Mouse (Mus musculus): Measurements from ENCODE around the gene Atf6.

The Atf6 gene

DNA sequence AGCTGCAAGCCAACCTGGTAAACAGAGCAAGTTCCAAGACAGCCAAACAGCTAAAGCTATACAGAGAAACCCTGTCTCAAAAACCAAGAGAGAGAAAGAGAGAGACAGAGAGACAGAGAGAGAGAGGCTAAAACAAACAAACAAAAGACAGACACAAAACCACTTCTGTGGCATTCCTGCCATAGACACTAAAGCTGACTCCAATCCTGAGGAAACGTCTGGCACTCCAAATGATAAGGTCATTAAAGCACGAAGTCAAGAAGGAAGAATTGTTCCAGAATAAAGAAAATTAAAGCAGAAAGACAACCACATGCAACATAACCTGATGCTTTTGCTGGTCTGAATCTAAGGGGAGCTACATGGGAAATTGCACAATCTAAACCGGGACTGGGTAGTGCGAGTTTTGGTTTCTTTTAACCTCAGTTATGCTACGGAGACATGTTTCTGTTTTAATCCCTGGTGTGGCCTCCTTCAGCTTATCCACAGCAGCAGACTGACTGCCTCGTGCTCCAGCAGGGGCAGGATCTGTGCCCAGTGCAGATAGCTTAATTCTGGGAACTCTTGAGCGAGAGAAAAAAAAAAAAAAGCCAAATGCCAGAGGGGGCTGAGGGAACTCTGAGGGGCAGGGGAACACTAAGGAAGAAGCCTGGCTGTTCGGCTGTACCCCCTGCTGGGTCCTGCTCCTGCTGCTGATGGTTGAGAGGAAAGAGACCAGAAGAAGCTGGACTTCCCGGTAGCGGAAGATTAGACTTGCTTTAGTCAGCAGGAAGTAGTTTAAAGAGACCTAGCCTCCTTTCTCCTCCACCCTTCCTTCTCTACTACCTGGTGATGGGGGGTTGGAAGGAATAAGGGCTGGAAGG is 21.9 kb downstream of the Atf6 start:
- no peak for DNase-seq

DNA sequence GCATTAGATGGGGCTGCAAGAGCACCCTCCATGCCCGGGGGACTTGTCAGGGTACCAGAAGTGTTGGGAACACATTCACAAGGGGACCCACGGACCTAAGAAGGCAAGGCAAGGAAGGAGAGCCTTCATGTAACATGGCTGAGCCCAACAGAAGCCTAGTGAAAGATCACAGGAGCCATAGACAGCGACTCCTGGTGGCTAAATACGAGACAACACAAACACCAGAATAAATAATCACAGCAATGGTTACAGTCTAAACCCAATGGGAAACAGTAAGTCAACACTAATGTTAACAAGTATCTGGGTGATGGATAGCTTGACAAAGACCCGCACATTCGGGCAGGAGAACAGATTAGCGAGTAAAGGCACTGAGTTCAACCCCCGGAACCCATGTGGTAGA is 23.2 kb downstream of the Atf6 start:
- DNase-seq, result peak; percentile 24

DNA sequence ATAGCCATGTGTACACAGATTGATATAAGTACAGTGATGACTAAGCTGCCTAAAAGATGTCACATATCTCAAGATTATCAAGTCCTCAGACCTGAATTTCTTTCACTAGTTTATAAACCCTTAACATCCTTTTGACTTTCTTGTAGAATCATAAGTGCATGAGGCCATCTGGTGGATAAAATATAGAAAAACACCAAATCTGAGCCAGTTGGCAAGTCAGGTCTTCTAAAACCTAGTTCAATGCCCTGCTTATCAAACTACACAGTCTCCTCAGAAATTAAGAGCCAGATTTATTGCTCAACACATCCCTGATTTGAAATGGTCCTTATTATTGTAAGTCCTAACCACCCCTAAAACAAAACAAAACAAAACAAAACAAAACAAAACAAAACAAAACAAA is 27.9 kb downstream of the Atf6 start:
- peak; percentile 44 for DNase-seq

DNA sequence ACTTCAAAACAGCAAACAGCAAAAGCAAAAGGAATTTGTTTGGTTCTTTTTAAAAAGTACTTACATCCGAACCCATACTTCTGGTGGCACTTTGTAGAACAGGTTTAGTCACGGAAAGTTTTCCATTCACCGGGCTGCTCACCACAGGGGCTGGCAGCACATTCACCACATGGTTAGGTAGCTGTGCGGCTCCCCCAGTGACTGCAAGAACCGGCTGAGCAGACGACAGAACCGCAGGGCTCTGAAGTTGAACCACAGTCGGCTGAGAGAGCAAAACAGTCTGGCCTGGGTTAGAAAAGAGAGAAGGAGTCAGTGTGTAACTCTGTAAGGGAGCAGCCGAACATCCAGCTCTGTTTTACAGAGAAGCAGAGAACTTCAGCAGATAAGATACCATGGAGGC is 32.8 kb downstream of the Atf6 start:
- DNase-seq, result peak; percentile 34

DNA sequence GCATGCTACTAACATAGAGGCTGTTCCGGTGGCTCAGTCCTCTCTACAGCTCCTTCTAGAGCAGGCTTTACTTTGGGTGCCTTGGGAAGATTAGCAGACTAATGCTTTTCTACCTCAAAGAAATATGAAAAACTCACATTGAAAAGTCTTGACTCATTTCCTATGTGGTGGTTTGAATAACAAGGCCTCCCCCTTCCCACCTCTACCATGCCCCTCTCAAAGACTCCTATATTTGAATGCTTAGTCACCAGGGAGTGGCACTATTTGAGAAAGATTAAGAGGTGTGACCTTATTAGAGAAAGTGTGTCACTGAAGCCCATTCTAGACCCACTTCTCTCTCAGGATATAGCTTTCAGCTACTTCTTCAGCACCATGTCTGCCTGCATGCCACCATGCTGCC is 37.8 kb downstream of the Atf6 start:
- no peak for DNase-seq

DNA sequence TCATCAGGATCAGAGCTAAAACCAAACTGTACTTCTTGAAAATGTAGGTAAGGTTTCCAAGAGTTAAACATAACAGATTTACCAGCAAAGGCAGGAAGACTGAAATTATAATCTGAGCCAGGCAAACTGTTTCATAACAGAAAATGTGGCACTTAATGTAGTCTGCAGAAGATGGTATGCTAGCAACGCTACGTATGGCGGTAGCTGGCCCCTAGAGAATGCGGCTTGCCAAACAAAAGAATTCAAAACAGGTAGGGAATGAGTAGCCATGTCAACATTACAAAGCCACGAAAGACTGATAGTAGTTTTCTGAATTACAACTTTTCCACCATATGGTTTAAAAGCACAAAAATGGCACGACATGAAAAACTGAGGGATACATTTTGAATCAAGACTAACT is 38.2 kb downstream of the Atf6 start:
- DNase-seq, result no peak

DNA sequence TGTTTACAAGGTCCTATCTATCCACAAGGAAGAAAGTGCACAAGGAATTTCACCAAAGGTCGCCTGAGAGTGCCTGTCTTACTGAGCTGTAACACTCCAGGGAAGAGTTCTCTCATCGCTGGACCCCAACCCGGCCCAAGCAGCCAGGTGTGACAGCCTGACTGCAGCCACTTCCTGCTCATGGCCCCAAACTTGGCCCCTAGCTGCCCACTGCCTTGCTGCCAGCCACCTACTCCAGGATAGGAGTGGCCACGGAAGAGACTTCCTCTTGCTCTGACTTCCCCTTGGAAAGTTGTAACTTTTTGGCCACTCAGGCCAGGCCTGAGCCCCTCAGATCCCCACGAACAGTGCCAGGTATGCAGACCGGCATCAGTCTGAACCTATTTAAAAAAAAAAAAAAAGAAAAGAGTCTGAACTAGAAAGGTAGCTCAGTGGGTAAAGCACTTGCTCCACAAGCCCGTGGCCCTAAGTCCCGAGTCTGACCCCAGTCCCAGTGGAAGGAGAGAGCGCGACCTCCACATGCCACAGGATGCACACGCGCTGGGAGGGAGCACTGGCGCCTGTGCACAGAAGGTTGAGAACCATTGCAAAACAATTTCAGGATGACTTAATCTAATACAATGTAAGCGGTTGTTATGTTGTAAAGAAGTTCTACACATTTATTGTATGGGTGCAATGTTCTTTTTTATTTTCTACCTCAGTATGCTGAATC is 47.3 kb downstream of the Atf6 start:
- no peak for DNase-seq

DNA sequence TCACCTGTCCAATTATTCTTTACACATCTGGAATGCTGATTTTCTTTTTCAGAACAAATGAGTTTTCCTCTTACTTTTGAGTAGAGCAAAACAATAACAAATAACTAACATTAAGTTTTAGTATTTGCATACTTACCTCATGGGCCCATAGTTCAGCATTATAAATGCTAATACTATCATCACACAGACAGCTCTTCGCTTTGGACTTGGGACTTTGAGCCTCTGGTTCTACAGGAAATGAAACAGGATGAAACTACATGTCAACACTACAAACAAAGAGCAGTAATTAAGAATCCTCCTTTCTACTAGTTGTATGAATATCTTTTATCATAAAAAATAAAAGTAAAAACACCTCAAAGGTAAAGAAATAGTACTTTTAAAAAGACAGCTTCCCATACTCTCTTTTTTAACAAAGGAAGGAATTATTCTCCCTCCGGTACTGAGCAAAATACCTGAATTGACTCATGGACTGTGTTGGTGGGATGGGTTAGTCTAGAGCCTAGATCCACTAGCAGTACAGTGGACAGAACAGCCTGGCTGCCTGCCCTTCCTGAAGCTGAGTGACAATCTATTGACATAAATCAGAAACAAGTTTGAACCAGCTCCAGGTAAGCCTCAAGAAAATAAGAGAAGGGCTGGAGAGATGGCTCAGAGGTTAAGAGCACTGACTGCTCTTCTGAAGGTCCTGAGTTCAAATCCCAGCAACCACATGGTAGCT is 52.1 kb downstream of the Atf6 start:
- DNase-seq, result peak; percentile 65

DNA sequence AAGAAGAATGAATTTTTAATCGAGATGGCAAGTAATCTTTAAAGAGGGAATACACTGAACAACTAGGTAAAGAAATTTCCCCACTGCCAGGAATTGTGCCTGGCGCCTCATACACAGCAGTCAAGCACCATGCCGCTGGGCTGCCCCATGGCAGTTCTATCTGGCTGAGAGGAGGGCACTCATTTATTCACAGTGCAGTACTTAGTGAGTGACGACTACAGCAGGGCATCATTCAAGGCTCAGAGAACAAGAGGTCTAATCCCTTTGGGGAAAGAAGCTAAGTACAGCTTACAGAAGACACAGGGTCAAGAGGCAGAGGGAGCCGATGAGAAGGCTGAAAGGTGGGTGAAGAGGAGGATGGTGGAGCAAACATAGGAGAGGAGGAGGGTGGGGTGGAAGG is 54.7 kb downstream of the Atf6 start:
- no peak for DNase-seq

DNA sequence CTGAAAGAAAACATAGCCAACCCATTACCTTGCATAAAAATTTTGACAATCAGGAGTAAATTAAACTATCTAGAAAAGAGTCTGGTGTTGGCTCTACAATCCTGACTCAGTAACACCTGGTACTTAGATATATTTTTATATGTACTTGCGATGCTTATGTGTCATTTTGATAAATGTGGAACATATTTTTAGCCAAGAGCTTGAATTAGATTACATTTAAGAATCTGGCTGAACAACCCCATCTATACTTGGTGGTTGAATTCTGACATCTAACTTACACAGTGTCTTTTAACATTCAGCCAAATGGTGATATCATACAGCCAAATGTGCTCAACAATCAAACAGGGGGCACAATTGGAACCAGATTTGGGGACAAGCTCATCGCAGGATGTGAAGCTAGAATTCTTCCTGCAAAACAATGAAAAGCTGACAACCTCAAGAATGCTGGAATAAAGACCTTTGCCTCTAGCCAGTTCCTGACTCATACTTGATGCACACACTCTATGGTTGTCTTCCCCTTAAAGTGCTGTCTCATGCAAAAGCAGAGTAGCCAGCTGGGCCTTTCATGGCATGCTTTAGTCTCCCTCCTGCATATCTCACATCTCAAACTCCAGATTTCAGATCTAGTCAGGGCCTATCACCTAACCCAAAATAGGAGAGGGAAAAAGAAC is 59.8 kb downstream of the Atf6 start:
- DNase-seq, result no peak

DNA sequence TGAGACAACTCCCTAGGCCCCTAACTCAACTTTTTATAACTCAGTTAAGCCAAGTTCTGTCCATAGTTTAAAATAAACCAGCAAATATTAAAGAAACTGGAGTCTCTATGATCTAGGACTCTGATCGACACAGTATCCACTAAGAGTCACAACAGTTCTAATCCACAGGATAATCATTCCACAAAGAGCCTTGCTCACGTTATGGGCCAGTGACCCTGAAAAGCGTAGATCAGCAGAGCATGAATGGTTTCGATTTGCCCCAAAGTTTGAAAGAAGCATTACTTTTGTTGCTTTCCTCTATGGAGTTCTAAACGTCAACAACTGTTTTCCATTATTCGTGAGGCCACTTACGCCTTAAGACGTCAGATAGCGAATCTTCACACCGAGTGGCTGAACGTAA is 62.9 kb downstream of the Atf6 start:
- DNase-seq, result peak; percentile 56

DNA sequence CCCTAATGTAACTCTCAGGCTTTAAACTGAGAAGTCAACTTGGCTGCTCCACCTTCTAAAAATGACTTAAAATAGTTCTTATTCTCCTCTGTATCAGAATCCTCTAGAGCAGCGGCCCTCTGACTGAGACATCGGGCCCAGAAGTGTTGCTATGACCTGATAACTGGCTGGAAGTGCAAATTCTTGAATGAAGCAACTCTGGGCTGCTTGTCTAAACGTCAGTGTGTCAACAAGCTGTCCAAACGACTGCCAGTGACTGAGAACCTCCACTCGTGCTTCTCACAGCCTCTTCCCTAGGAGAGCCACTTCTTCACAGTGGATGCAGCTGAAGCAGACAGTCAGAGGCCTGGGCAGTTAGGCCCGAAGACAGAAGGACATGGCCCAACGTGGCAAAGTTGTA is 64.9 kb downstream of the Atf6 start:
- DNase-seq, result no peak

DNA sequence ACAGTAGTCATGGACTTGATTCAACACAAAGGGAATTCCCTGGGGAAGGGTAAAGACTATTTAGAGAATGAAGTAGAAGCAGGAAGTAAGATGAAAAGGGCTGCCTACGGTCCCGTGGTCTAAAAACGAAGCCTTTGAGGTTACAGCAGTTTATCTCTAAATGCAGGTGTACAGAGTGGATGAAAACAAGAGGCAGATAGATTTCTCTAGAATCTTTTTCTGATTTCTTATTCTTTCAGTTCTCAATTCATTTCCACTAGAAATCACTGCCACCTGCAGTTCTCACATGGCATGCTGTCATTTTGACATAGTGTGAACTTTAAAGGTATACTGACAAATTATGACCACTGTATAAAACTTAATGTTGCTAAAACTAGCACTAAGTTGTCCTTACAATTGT is 66.9 kb downstream of the Atf6 start:
- DNase-seq, result no peak

DNA sequence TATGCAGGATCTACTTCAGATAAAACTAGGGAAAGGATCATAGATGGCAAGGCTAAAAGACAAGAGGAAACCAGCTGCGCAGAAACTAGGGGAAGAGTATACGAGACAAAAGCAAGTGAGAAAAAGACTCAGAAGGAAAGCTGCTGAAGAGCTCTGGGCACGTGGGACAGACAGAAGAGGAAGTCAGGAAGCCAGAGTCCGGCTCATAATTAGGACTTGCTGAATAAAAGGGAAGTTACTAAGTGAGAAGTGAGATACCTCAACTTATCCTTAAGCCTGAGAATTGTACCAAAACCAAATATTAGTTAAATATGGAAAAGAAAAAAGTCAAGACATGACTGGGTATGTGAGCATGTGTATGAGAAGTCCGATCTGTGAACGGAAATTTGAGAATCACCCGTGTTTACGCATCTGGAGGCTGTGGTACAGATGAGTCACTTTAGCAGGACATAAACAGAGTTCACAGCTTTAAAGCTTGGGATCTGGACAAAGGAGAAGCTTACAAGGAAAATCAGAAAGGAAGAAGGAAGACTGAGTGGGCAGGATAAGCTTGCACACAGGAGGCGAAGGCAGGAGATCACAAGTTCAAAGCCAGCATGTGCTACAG is 71.7 kb downstream of the Atf6 start:
- no peak for DNase-seq

DNA sequence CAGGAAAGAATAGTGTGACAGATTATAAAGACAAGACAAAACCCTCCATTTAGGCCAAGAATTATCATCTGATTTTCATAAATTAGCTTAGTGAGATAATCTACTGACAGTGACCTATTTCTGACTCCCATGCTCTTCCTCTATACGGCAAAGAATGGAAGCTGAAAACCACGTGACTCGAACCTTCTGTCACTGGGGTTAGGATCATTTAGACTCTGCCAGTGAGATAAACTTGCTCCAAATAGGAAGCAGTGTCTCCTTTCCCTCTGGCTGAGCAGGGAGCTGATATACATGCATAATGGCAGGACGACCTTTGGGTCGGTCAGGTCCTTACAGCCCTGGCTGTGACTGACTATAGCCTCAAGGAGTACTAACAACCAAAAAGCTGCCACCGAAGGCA is 76.0 kb downstream of the Atf6 start:
- no peak for DNase-seq

DNA sequence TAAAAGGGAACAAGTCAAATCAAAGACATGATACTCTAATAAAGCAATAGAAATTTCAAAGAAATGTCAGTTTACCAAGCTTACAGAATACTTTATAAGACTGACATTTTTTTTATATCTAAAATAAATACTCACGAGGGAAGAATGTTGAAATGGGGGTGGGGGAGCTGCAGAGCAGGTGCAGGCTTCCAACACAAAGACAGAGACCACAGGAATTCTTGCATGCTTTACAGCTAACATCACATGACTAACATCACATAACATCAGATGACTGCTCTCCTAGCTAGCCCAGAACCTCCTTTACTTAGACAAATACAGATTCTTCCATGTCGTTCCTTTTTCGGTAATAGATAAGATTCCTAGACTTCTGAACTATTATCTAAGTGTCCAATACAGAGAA is 76.6 kb downstream of the Atf6 start:
- DNase-seq, result no peak

DNA sequence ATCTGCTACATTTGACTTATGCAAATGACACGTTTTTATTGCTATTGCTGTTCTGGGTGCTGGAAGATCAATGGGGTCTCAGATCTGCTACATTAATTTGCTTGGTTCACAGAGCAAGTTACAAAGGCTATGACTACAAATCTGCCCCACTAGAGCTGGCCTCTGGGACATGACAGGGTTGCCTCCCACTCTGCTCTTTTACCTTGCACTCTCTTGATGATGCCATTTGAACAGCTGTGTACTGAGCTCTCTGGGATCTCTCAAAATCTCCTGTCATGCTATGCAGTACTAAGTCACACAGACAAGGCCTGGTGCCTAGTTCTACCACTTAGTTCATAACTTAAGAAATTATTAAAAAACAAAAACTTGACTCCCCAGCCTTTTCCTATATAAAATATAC is 79.9 kb downstream of the Atf6 start:
- no peak for DNase-seq

DNA sequence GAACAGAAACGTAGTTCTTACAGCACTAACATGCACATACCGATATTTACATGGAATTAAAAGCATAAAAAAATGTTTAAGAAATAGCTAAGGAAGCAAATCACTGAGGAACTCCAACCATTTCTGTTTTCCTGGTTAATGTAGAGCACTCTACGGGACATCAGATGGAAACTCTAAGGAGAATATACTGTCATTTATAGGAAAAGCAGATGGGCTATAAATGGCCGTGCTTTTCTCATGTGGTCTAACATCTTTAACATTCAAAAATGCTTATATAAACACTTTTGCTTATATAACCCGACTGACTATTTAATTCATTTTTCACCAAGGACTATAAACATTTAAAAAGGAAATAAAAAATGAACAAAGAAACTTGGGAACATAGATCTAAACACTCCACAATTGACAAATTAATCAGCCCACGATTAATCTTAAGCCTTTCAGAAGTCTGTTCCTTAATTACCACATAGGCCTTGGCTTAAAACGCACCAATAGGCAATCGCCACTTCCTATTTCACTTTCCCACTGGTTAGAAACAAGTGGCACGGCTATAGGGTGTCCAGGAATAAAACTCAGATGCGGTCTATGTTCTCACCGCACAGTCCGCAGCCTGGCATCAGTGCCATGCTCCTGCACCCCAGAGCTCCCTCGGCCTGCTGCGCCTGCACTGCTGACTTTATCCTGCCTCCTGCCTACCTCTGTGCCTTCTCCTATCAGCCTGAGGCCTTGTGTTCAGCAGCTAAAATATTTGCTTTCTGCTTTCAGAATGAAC is 80.8 kb downstream of the Atf6 start:
- no peak for DNase-seq

DNA sequence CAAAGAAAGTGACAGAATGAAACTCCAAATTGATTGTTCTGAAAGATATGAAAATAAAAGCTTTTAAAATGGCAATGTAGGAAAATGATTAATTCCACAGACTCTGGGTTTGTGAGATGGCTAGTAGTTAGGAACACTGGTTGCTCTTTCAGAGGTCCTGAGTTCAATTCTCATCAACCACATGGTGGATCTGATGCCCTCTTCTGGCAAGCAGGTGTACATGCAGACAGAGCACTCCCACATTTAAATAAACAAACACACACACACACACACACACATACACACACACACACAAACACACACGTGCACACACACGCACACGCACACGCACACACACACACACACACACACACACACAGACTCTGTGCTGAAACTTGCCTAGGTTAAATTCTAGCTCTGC is 89.9 kb downstream of the Atf6 start:
- DNase-seq, result no peak

DNA sequence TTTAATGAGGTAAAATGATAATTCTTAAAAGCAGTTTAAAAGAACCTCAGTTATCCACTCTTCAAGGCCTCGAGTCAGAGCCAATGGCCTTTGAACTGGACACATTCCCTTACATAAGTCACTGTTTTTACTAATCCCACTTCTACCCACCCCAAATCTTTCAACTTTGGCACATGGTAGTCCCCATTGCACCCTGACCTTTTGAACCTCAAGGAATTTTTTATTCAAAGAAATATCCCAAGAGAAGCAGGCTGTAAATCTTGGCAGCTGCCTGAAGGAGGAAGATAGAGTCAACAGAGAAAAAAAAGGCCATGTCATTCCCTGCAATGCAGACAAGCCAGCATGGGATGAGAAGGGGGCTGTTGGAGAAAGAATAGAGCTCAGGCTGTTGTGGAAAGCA is 93.1 kb downstream of the Atf6 start:
- peak; percentile 66 for DNase-seq

DNA sequence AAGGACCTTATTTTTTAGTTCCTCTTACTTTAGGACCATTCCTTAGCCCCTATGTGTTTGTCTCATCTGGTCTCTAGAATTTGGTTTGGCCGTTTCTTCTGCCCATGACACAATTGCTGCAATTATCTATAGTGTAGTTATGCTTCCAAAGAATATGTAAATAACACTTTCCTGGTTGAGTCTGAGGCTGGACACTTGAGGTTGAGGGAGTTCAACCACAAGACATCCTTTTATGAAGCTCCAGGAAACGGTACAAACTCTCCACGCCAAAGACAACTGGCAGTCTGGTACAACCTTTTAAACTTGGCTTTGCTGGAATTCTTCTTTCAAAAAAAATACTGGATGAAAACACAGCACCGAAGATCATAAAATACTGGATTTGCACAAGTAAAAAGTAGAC is 94.1 kb downstream of the Atf6 start:
- DNase-seq, result no peak

DNA sequence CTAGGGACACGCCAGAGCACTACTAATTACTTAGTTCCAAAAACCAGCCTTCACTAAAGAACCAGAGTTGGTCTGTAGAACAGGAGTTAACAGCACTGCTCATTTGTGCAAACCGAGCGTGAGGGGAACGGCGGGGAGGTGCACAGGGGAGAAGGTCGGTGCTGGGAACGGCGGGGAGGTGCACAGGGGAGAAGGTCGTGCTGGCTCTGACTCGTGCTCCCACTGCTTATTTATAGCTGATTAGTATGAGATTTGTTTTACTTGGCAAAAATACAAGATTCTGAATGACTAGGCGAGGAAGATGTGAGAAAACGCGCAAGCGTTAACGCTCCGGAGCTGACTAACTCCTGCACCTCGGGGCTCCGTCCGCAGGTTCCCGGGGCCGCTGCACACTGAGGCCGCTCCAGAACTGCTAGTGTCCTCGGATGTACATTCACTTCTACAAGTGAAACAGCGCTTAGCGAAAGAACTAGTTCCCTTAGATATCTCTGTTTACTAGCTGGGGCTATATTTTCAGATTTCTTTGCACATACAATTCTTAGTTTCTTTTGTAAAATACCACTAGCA is 96.1 kb downstream of the Atf6 start:
- DNase-seq, result peak; percentile 31
